Mouse (Mus musculus) hindbrain, embryonic 15.5 days (tissue): ENCODE data around the gene Ccnl1. TPM values are rescaled to one million over a fixed set of nuclear protein-coding genes. Genes with fewer than 3 reads are reported as not detected.

Experiments
- ATAC-seq: fragments of 200-750 bp; cut with Nextera tagmentation; 2 replicates; pipeline ENCODE4 v1.8.0; 2017; ENCODE audit warnings: low read depth, moderate number of reproducible peaks, moderate TSS enrichment; ENCODE audit not compliant: low FRiP score
- H3K27ac ChIP-seq: fragments of 300-500 bp; sonication (generic); replicated peaks from 2 replicates; pipeline ENCODE4 v1.5.1; 2015; ENCODE audit warnings: mild to moderate bottlenecking, inconsistent platforms
- H3K27me3 ChIP-seq: fragments of 300-500 bp; sonication (generic); 2 replicates; pipeline ENCODE4 v1.6.1; 2015; ENCODE audit warnings: control low read depth, inconsistent platforms
- H3K36me3 ChIP-seq: fragments of 300-500 bp; sonication (generic); 2 replicates; pipeline ENCODE4 v1.6.1; 2015; ENCODE audit warnings: control low read depth, inconsistent platforms
- H3K4me1 ChIP-seq: fragments of 300-500 bp; sonication (generic); replicated peaks from 2 replicates; pipeline ENCODE4 v1.6.1; 2015; ENCODE audit warnings: control low read depth, inconsistent platforms
- H3K4me2 ChIP-seq: fragments of 300-500 bp; sonication (generic); 2 replicates; pipeline ENCODE4 v1.6.1; 2015; ENCODE audit warnings: moderate library complexity, mild to moderate bottlenecking, inconsistent platforms
- H3K4me3 ChIP-seq: fragments of 300-500 bp; sonication (generic); 2 replicates; pipeline ENCODE4 v1.5.1; 2015; ENCODE audit warnings: mild to moderate bottlenecking, inconsistent platforms
- H3K9ac ChIP-seq: fragments of 300-500 bp; sonication (generic); 2 replicates; pipeline ENCODE4 v1.6.1; 2015; ENCODE audit warnings: inconsistent platforms
- H3K9me3 ChIP-seq: fragments of 300-500 bp; sonication (generic); 2 replicates; pipeline ENCODE4 v1.6.1; 2016; ENCODE audit warnings: control low read depth, inconsistent platforms
- WGBS: fragments of 180-500 bp; shearing (Covaris S2); methylation state at CpG from one replicate; pipeline ENCODE4 v1.1.7; 2015; 5-methylcytosine and 5-hydroxymethylcytosine counted together
- polyA plus RNA-seq: library from polyadenylated mRNA; unstranded; fragments of >200 nt; fragmentation: Nextera tagmentation; extraction: Ambion mirVana; gene quantifications from 2 replicates; pipeline ENCODE4 v1.2.1, GENCODE M21; 2015

The Ccnl1 gene
- polyA plus RNA-seq, 1 experiment from 2014 or later = 63.6 TPM

DNA sequence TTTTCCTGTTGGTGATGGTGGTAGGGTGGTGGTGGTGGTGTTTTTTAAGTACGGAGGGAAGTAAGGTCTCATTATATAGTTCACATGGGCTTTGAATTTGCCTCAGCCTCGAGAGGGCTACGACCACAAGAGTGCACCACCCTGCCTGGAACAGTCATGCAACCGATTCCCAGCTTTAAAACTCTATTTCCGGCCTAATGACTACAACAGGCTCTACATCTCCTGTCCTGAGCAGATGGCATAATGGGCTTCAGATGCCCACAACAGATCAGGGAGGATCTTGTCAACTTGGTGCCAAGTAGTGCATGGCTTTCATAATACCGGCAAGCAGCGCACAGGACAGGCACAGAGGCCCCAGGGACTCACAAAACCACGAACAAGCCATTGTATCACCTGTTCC is 27.4 kb downstream of the Ccnl1 start:
- Histone ChIP-seq H3K4me2 (peak overlapping the region; percentile 48), H3K27ac (no peak overlapping the region), H3K9ac (no peak overlapping the region), H3K36me3 (no peaks in the 10 kb centered on the region), H3K9me3 (no peaks in the 10 kb centered on the region), H3K27me3 (no peaks in the 10 kb centered on the region), H3K4me3 (no peak overlapping the region), H3K4me1 (peaks cover 14% of the 10 kb centered on the region)
- ATAC-seq = no peak
- 51% methylated on average over 8 of the region's 8 CpGs for WGBS

GRCm38 (mm10) chr3:65929821-65930633 is 28.0 kb downstream of the Ccnl1 start:
- Histone ChIP-seq H3K9ac (no peak overlapping the region), H3K4me3 (no peak overlapping the region), H3K36me3 (no peaks in the 10 kb centered on the region), H3K4me1 (peaks cover 14% of the 10 kb centered on the region), H3K27me3 (no peaks in the 10 kb centered on the region), H3K4me2 (peak overlapping the region; percentile 48), H3K9me3 (no peaks in the 10 kb centered on the region), H3K27ac (no peak overlapping the region)
- ATAC-seq = peak; percentile 61
- WGBS = 21% methylated on average over 20 of the region's 20 CpGs

- Histone ChIP-seq H3K27me3 (no peaks in the 10 kb centered on the region), H3K36me3 (no peaks in the 10 kb centered on the region), H3K9ac (no peak overlapping the region), H3K27ac (no peak overlapping the region), H3K4me1 (peaks cover 14% of the 10 kb centered on the region), H3K9me3 (no peaks in the 10 kb centered on the region), H3K4me3 (0 out of 2 replicates have a peak overlapping the region, but pooled peaks have one; percentile 5), H3K4me2 (peak overlapping the region; percentile 48)
- WGBS = 1% methylated on average over 10 of the region's 10 CpGs
- peak; percentile 79 for ATAC-seq
These were observed 28.7 kb downstream of the Ccnl1 start for GRCm38 (mm10) chr3:65929304-65929783.

- H3K27me3 ChIP-seq = no peaks in the 10 kb centered on the region
- no peak; the same call in 1 of the 2 replicates for ATAC-seq
- H3K4me1 ChIP-seq = peaks cover 14% of the 10 kb centered on the region
- no peak overlapping the region for H3K9ac ChIP-seq
- no peak overlapping the region for H3K4me2 ChIP-seq
- H3K9me3 ChIP-seq = no peaks in the 10 kb centered on the region
- H3K4me3 ChIP-seq = no peak overlapping the region
- no peaks in the 10 kb centered on the region for H3K36me3 ChIP-seq
- 26% methylated on average over 4 of the region's 4 CpGs for whole genome bisulfite sequencing
- no peak overlapping the region for H3K27ac ChIP-seq
These were observed 29.3 kb downstream of the Ccnl1 start for GRCm38 (mm10) chr3:65928614-65929272.

- no peak overlapping the region for H3K27ac ChIP-seq
- ATAC-seq = no peak
- no peaks in the 10 kb centered on the region for H3K9me3 ChIP-seq
- no peaks in the 10 kb centered on the region for H3K27me3 ChIP-seq
- H3K4me2 ChIP-seq = no peak overlapping the region
- no peak overlapping the region for H3K4me3 ChIP-seq
- no peaks in the 10 kb centered on the region for H3K36me3 ChIP-seq
- 51% methylated on average over 7 of the region's 7 CpGs for whole genome bisulfite sequencing
- H3K4me1 ChIP-seq = peaks cover 14% of the 10 kb centered on the region
- no peak overlapping the region for H3K9ac ChIP-seq
These were observed 30.4 kb downstream of the Ccnl1 start for GRCm38 (mm10) chr3:65927685-65928084.

GRCm38 (mm10) chr3:65927101-65927501 is 30.9 kb downstream of the Ccnl1 start:
- Histone ChIP-seq H3K4me1 (peaks cover 14% of the 10 kb centered on the region), H3K27ac (no peak overlapping the region), H3K4me3 (no peak overlapping the region), H3K9ac (no peak overlapping the region), H3K36me3 (no peaks in the 10 kb centered on the region), H3K9me3 (no peaks in the 10 kb centered on the region), H3K4me2 (no peak overlapping the region), H3K27me3 (no peaks in the 10 kb centered on the region)
- WGBS = 78% methylated on average over 4 of the region's 4 CpGs
- no peak for ATAC-seq

DNA sequence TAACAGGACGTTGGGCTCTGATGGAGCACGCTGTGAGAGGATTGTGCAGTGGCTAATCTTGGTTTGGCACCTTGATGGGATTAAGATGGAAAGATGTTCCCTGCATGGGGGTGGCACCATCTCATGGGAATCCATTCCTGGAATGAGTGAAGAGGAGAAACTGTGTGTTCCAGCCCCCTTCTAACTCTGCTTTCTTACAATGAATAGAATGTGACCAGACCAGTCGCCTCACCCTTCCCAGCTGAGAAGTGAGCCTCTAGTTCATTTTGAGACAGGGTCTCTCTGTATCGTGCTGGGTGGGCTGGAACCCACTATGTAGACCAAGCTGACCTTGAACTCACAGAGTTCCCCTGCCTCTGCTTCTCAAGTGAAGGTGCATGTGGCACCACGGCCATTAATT is 31.6 kb downstream of the Ccnl1 start:
- no peak overlapping the region for H3K9ac ChIP-seq
- no peak overlapping the region for H3K27ac ChIP-seq
- H3K27me3 ChIP-seq = no peaks in the 10 kb centered on the region
- no peak overlapping the region for H3K4me2 ChIP-seq
- peaks cover 14% of the 10 kb centered on the region for H3K4me1 ChIP-seq
- no peak for ATAC-seq
- WGBS = 88% methylated on average over 5 of the region's 5 CpGs
- no peaks in the 10 kb centered on the region for H3K9me3 ChIP-seq
- no peaks in the 10 kb centered on the region for H3K36me3 ChIP-seq
- H3K4me3 ChIP-seq = no peak overlapping the region

GRCm38 (mm10) chr3:65925058-65925740 is 32.9 kb downstream of the Ccnl1 start:
- Histone ChIP-seq H3K9me3 (no peaks in the 10 kb centered on the region), H3K27me3 (no peaks in the 10 kb centered on the region), H3K4me1 (peaks cover 14% of the 10 kb centered on the region), H3K4me2 (no peak overlapping the region), H3K27ac (no peak overlapping the region), H3K36me3 (no peaks in the 10 kb centered on the region), H3K9ac (no peak overlapping the region), H3K4me3 (no peak overlapping the region)
- no peak for ATAC-seq
- 79% methylated on average over 5 of the region's 5 CpGs for WGBS

DNA sequence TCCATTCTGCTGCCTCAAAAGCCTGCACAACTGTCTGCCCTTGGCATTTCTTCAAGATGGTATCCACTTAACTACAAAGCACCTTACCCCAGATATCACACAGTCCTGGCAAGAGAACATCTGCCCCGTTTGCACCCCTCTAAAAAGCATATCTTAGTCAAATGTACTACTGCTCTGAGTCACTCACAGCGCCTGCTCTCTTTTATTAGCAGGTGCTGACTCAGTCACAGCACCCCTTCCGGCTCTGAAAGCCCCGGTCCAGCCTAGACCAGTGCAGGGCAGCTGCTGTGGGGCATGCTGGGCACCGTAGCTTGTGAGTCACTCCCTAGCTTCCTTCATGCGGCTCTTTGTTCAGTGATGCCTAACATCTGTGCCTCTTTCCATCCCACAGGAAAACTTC is 35.6 kb downstream of the Ccnl1 start:
- no peak overlapping the region for H3K9ac ChIP-seq
- 68% methylated on average over 6 of the region's 6 CpGs for WGBS
- no peak overlapping the region for H3K27ac ChIP-seq
- H3K36me3 ChIP-seq = no peaks in the 10 kb centered on the region
- no peaks in the 10 kb centered on the region for H3K4me1 ChIP-seq
- H3K4me2 ChIP-seq = no peak overlapping the region
- H3K4me3 ChIP-seq = no peak overlapping the region
- ATAC-seq = no peak
- no peaks in the 10 kb centered on the region for H3K27me3 ChIP-seq
- H3K9me3 ChIP-seq = no peaks in the 10 kb centered on the region

DNA sequence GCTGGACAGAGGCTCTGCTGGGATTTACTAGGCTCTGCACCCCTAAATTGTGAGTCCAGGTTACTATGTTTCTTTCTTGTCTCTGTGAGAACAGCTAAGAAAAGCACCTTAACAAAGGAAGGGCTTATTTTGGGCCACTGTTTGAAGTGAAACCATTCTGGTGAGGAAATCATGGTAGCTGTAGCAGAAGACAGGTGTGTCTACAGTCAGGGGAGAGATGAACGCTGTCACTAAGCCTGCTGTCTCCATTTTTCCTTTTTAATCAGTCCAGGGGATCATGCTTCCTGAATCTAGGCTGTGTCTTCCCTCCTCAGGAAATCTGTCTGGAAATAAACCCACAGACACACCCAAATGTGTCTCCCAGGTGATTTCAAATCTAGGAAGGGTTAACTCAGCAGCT is 36.4 kb downstream of the Ccnl1 start:
- Histone ChIP-seq H3K9me3 (no peaks in the 10 kb centered on the region), H3K27ac (no peak overlapping the region), H3K4me3 (no peak overlapping the region), H3K4me2 (no peak overlapping the region), H3K27me3 (no peaks in the 10 kb centered on the region), H3K9ac (no peak overlapping the region), H3K36me3 (no peaks in the 10 kb centered on the region), H3K4me1 (no peaks in the 10 kb centered on the region)
- no peak for ATAC-seq
- 97% methylated on average over 1 of the region's 1 CpGs for WGBS

DNA sequence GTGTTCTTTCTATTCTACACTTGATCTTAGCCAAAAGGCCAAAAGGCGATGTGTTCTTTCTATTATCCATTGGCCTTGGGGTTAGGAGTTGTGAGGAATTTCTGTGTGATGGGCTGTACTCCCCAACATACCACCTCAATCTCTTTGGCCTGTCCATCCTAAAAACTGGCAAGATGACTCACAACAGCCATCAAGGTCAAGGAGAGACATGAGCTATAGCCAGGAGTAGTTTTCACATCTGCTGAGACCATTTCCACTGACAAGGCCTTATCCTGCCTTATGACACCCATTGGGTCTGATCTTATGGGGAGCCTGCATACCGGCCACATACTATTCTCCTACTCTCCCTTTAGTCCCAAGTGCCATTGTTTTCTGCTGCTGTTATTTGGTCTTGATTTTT is 39.0 kb downstream of the Ccnl1 start:
- Histone ChIP-seq H3K36me3 (no peaks in the 10 kb centered on the region), H3K9me3 (no peaks in the 10 kb centered on the region), H3K4me3 (no peak overlapping the region), H3K9ac (no peak overlapping the region), H3K27ac (no peak overlapping the region), H3K4me2 (no peak overlapping the region), H3K4me1 (no peaks in the 10 kb centered on the region), H3K27me3 (no peaks in the 10 kb centered on the region)
- ATAC-seq = no peak
- WGBS = 100% methylated on average over 2 of the region's 2 CpGs

DNA sequence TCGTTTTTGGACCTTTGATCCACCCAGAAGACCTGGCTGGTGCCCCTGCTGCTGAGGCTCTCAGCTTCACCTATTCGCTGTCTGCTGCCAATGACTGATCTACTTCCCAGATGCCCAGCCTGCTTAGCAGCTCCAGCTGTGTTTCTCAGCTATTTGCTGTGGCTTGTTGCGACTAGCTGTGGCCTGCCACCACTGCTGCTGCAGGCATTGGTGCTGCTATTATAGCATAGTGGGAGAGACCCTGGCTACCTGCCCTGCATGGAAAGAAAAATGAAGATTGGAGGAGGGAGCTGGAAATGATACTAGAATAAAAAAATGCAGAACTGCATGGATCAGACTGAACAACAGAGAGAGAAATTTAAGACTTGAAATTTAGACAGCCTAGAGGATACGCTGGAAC is 45.1 kb downstream of the Ccnl1 start:
- WGBS = 61% methylated on average over 4 of the region's 4 CpGs
- Histone ChIP-seq H3K36me3 (no peaks in the 10 kb centered on the region), H3K9ac (no peak overlapping the region), H3K4me3 (no peak overlapping the region), H3K4me2 (no peak overlapping the region), H3K27ac (no peak overlapping the region), H3K27me3 (no peaks in the 10 kb centered on the region), H3K9me3 (no peaks in the 10 kb centered on the region), H3K4me1 (no peaks in the 10 kb centered on the region)
- no peak for ATAC-seq
